Mouse (Mus musculus) liver, postnatal 0 days (tissue): Measurements from ENCODE around the gene Zfand4.

ENCODE experiments used
- CTCF ChIP-seq: sonication (generic); IDR thresholded peaks from 2 replicates; pipeline ENCODE4 v1.5.1; 2016; ENCODE audit warnings: antibody characterized with exemption, low read depth
- EP300 ChIP-seq: IDR thresholded peaks from 2 replicates; pipeline ENCODE4 v1.6.1; 2016; ENCODE audit warnings: antibody characterized with exemption, low read depth, mild to moderate bottlenecking

- no peak for TF ChIP-seq CTCF
- TF ChIP-seq EP300 = no peak
These were observed 47.4 kb downstream of the Zfand4 start for GRCm38 (mm10) chr6:116311411-116311810.
